Mouse (Mus musculus) bone marrow, adult 2 months (tissue): ENCODE data around the gene Pick1.

Experiments
- CTCF ChIP-seq: fragments of 200-500 bp; IDR thresholded peaks from 2 replicates; pipeline ENCODE4 v1.5.1; 2011; ENCODE audit warnings: low read length, control low read depth; ENCODE audit not compliant: control insufficient read depth, insufficient read depth
- POLR2A ChIP-seq: fragments of 200-500 bp; IDR thresholded peaks from 2 replicates; pipeline ENCODE4 v1.6.1; 2011; ENCODE audit warnings: low read depth, mild to moderate bottlenecking, control low read depth, low read length, borderline replicate concordance; ENCODE audit not compliant: control insufficient read depth

DNA sequence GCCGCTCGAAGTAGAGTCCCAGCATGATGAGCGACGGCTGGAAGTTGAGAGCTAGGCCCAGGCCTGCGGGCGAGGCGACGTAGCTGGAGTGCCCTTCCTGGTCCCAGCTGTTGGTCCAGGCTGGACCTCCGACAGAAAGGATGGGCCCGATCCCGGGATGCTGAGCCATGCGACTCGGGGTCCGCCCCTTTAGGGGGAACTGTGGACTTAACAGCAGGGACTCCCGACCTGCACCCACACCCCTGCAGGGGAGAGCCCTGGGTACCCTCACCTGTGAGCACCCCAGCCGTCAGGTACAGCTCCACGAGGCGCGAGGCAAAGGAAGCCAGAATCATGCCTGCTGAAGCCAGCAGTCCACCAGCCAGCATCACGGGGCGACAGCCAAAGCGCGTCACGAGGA, 23.6 kb downstream of the Pick1 start:
- no peak for TF ChIP-seq CTCF
- TF ChIP-seq POLR2A, result no peak
